Mouse (Mus musculus) CH12.LX (cell line): ENCODE data around the gene Fgd2. TPM values are rescaled to one million over a fixed set of nuclear protein-coding genes. Genes with fewer than 3 reads are reported as not detected.

Source experiments
- DNase-seq: peaks from one replicate; pipeline ENCODE4 v3.0.0-alpha.2; 2013; ENCODE audit errors: extremely low read depth
- H3K27ac ChIP-seq: 2 replicates; pipeline ENCODE4 v1.5.1; 2012; ENCODE audit warnings: low read depth, mild to moderate bottlenecking, control low read depth, moderate library complexity; ENCODE audit not compliant: insufficient read depth
- H3K27me3 ChIP-seq: replicated peaks from 2 replicates; pipeline ENCODE3; 2012; ENCODE audit warnings: inconsistent platforms
- H3K36me3 ChIP-seq, 2 experiments: replicated peaks in 1 of 2; 2 replicates each; pipeline versions ENCODE3 to v1.6.1; 2012; ENCODE audit warnings: inconsistent platforms in 1 of 2, low read length in 1 of 2, mild to moderate bottlenecking in 1 of 2, mixed read lengths in 1 of 2, moderate library complexity in 1 of 2; ENCODE audit not compliant: control insufficient read depth in 1 of 2, insufficient read depth in 1 of 2
- H3K4me1 ChIP-seq, 2 experiments: 2 replicates each; pipeline ENCODE4 v1.6.1; 2012; ENCODE audit warnings: inconsistent platforms in 1 of 2, moderate library complexity in 1 of 2; ENCODE audit not compliant: insufficient read depth in 2 of 2, control insufficient read depth in 1 of 2
- H3K4me2 ChIP-seq: 2 replicates; pipeline ENCODE4 v1.6.1; 2012; ENCODE audit warnings: low read depth, mild to moderate bottlenecking, control low read depth; ENCODE audit not compliant: poor library complexity, insufficient read depth, severe bottlenecking
- H3K4me3 ChIP-seq, 3 experiments: fragments of 150-350 bp in 1 of 3; sonication (generic) in 1 of 3; replicated peaks in 1 of 3; 2 replicates each; pipeline versions ENCODE3 to v1.5.1; 2011 to 2012; ENCODE audit warnings: low read depth in 2 of 3, low read length in 2 of 3, mild to moderate bottlenecking in 2 of 3, moderate library complexity in 2 of 3, control low read depth in 1 of 3, improper control_type of control experiment in 1 of 3, inconsistent platforms in 1 of 3, mixed read lengths in 1 of 3; ENCODE audit not compliant: poor library complexity in 1 of 3
- H3K79me2 ChIP-seq: replicated peaks from 2 replicates; pipeline ENCODE4 v1.6.1; 2012; ENCODE audit warnings: mild to moderate bottlenecking, moderate library complexity; ENCODE audit not compliant: control insufficient read depth, poor library complexity, insufficient read depth, severe bottlenecking; ENCODE audit errors: extremely low read depth
- H3K9ac ChIP-seq: 2 replicates; pipeline ENCODE4 v1.6.1; 2012; ENCODE audit warnings: low read depth, mild to moderate bottlenecking, control low read depth, moderate library complexity; ENCODE audit not compliant: insufficient read depth
- H3K9me3 ChIP-seq: replicated peaks from 2 replicates; pipeline ENCODE3; 2012; ENCODE audit warnings: low read length, inconsistent platforms, mixed read lengths
- BHLHE40 ChIP-seq: IDR thresholded peaks from 2 replicates; pipeline ENCODE4 v1.6.1; 2011; ENCODE audit warnings: mild to moderate bottlenecking, low read depth, low read length, improper control_type of control experiment
- CHD1 ChIP-seq: IDR thresholded peaks from 2 replicates; pipeline ENCODE4 v1.6.1; 2012; ENCODE audit warnings: low read depth, low read length, improper control_type of control experiment, inconsistent platforms
- CHD2 ChIP-seq: IDR thresholded peaks from 2 replicates; pipeline ENCODE4 v1.6.1; 2011; ENCODE audit warnings: low read length, improper control_type of control experiment
- EP300 ChIP-seq: IDR thresholded peaks from 2 replicates; pipeline ENCODE4 v1.6.1; 2011; ENCODE audit warnings: low read length, improper control_type of control experiment
- GABPA ChIP-seq: IDR thresholded peaks from 2 replicates; pipeline ENCODE4 v1.6.1; 2012; ENCODE audit warnings: low read depth, low read length, improper control_type of control experiment, inconsistent platforms; ENCODE audit not compliant: insufficient replicate concordance
- IRF4 ChIP-seq: IDR thresholded peaks from 2 replicates; pipeline ENCODE4 v1.6.1; 2014; ENCODE audit warnings: low read depth, mild to moderate bottlenecking, inconsistent platforms, low read length, improper control_type of control experiment
- JUN ChIP-seq: IDR thresholded peaks from 2 replicates; pipeline ENCODE4 v1.6.1; 2011; ENCODE audit warnings: low read depth, mild to moderate bottlenecking, low read length, improper control_type of control experiment, moderate library complexity; ENCODE audit not compliant: insufficient read depth
- KAT2A ChIP-seq: IDR thresholded peaks from 2 replicates; pipeline ENCODE4 v1.6.1; 2012; ENCODE audit warnings: low read length, improper control_type of control experiment, inconsistent platforms; ENCODE audit not compliant: insufficient replicate concordance
- MAFK ChIP-seq: IDR thresholded peaks from 2 replicates; pipeline ENCODE4 v1.6.1; 2011; ENCODE audit warnings: low read length, improper control_type of control experiment; ENCODE audit not compliant: insufficient replicate concordance
- MAX ChIP-seq: IDR thresholded peaks from 2 replicates; pipeline ENCODE4 v1.6.1; 2011; ENCODE audit warnings: low read length, improper control_type of control experiment
- MYC ChIP-seq: IDR thresholded peaks from 2 replicates; pipeline ENCODE4 v1.6.1; 2011; ENCODE audit warnings: low read depth, mild to moderate bottlenecking, improper control_type of control experiment, low read length
- PAX5 ChIP-seq: IDR thresholded peaks from 2 replicates; pipeline ENCODE4 v1.6.1; 2012; ENCODE audit warnings: low read length, inconsistent platforms, mixed read lengths
- USF2 ChIP-seq: conservative IDR thresholded peaks from 2 replicates; pipeline ENCODE4 v1.6.1; 2011; ENCODE audit warnings: low read depth, low read length, improper control_type of control experiment
- ZC3H11A ChIP-seq: IDR thresholded peaks from 2 replicates; pipeline ENCODE4 v1.6.1; 2012; ENCODE audit warnings: low read depth, mild to moderate bottlenecking, inconsistent platforms, low read length, improper control_type of control experiment
- ZMIZ1 ChIP-seq: IDR thresholded peaks from 2 replicates; pipeline ENCODE4 v1.6.1; 2012; ENCODE audit warnings: low read depth, mild to moderate bottlenecking, inconsistent platforms, low read length, improper control_type of control experiment
- ZNF384 ChIP-seq: IDR thresholded peaks from 2 replicates; pipeline ENCODE4 v1.6.1; 2012; ENCODE audit warnings: low read depth, low read length, improper control_type of control experiment, inconsistent platforms
- dilution Hi-C: fragments of 300-500 bp; cut with MboI; formaldehyde crosslinking; loops from 2 replicates; pipeline ENCODE4 v1.14.3; 2020; ENCODE audit warnings: low sequenced_read_pairs; ENCODE audit not compliant: extremely low pct_unique_long_range_greater_than_20kb, extremely low pct_ligation_motif_present
- in situ Hi-C: fragments of 300-500 bp; cut with MboI; formaldehyde crosslinking; loops from 3 replicates; pipeline ENCODE4 v1.14.3; 2019; ENCODE audit warnings: low sequenced_read_pairs, low pct_ligation_motif_present, low pct_unique_long_range_greater_than_20kb, mixed read lengths
- polyA plus RNA-seq: library from polyadenylated mRNA; unstranded; fragments of >175 nt; gene quantifications from 2 replicates; pipeline ENCODE4 v1.2.1, GENCODE M21; 2012; ENCODE audit warnings: low read depth; ENCODE audit not compliant: insufficient read length
- total RNA-seq, 2 experiments: library from RNA; depleted of rRNA; stranded (reverse); fragments of 300-350 nt in 1 of 2; fragments of >200 nt in 1 of 2; gene quantifications; 2 replicates each; pipeline ENCODE4 v1.2.3; 2012 to 2014

Fgd2 gene
- total and polyA plus RNA-seq, 3 experiments = 41.7 to 54.4 (median 48.3) TPM

DNA sequence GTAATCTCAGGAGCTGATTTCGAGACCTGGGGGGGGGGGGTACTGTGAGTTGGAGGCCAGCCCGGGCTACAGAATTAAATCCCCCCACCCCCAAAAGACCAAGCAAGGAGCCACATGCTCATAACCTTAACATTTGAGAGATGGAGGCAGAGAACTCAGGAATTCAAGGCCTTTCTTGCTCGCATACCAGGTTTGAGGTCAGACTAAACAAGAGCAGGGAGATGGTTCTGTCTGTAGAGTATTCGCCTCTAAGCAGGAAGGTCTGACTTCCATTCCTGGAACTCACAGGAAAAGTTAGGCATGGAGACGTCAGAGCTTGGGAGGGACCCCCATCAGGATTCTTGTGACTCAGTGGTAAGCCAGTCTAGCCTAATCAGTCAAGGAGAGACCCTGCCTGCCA is 39.3 kb downstream of the Fgd2 start (continued):
- TF ChIP-seq KAT2A = no peak

GRCm38 (mm10) chr17:29401741-29402268 is 41.1 kb downstream of the Fgd2 start:
- Histone ChIP-seq H3K9me3 (no peaks in the 10 kb centered on the region), H3K27me3 (no peaks in the 10 kb centered on the region), H3K4me3 (no peak overlapping the region), H3K4me1 (peaks cover 15 to 32% of the 10 kb centered on the region in 2 experiments), H3K9ac (no peak overlapping the region), H3K4me2 (no peak overlapping the region), H3K79me2 (no peaks in the 10 kb centered on the region), H3K27ac (no peak overlapping the region), H3K36me3 (peaks cover 0 to 2% of the 10 kb centered on the region in 2 experiments)
- TF ChIP-seq IRF4 (no peak), JUN (no peak), CHD1 (no peak)
- dilution Hi-C loops (no loop called here), in situ Hi-C loops (no loop called here)
- DNase-seq = no peak

DNA sequence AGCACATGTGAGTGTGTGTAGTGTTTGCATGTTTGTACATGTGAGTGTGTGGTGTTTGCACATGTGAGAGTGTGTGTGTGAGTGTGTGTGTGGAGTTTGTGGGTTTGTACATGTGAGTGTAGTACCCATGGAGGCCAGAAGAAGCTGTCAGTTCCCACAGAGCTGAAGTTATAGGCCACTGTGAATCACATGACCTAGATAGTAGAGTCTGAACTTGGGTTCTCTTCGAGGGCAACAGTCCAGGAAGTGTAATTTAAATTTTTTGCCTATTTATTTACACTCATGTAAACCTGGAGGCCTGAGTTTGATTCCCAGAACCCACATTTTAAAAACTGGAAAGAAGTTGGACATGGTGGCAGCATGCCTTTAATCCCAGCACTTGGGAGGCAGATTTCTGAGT is 42.5 kb downstream of the Fgd2 start:
- no peaks in the 10 kb centered on the region for H3K9me3 ChIP-seq
- peaks cover 15 to 24% of the 10 kb centered on the region in 2 experiments for H3K4me1 ChIP-seq
- no peak overlapping the region for H3K9ac ChIP-seq
- dilution Hi-C loops (no loop called here), in situ Hi-C loops (no loop called here)
- H3K36me3 ChIP-seq = peaks cover 0 to 4% of the 10 kb centered on the region in 2 experiments
- no peaks in the 10 kb centered on the region for H3K27me3 ChIP-seq
- no peak for DNase-seq
- H3K4me3 ChIP-seq = no peak overlapping the region
- peak; percentile 26; the same call in 1 of the 2 replicates for TF ChIP-seq USF2
- TF ChIP-seq BHLHE40 = peak; percentile 43; the same call in 1 of the 2 replicates
- no peak for TF ChIP-seq JUN
- no peak for TF ChIP-seq ZNF384
- no peak for TF ChIP-seq EP300
- no peak for TF ChIP-seq CHD2
- no peak for TF ChIP-seq IRF4
- no peak for TF ChIP-seq ZMIZ1
- no peak for TF ChIP-seq MAFK
- no peak for TF ChIP-seq ZC3H11A
- no peak for TF ChIP-seq GABPA
- TF ChIP-seq PAX5 = no peak
- peak; percentile 13; the same call in 1 of the 2 replicates for TF ChIP-seq MAX
- no peak for TF ChIP-seq MYC
- H3K4me2 ChIP-seq = no peak overlapping the region
- no peak overlapping the region for H3K27ac ChIP-seq
- H3K79me2 ChIP-seq = no peaks in the 10 kb centered on the region
